Mouse (Mus musculus): ENCODE measurements around the gene Gm7324.
"Not testable (repeated sequence)": the region's sequence is repeated elsewhere in the genome, so short reads cannot be mapped to it uniquely, and the experiment has no call there.

Gene Gm7324

DNA sequence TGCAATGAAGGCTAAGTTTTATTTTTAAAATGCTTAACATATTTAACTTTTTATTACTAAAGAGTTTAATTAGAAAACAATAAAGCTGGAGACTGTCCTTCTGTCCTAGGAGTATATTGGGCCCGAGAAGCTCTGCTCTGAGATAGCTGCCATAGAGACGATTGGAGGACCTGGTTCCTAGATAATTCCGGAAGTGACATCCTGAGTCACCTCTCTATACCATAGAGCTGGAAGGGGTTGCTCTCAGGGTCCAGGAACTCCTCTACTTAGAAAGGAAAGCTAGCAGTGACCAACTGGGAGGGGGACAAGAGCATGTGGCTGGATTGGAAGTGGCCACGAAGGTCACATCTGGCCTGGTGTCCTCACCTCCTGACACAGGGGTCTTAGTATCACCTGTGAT is at the start of gene Gm7324:
Gene Gm7324 (plus strand): TSS at position 208 of the 400 bp plus-strand sequence.
- not testable (repeated sequence) for DNase-seq (ENCODE audit: low spot score in 2 of 2)

DNA sequence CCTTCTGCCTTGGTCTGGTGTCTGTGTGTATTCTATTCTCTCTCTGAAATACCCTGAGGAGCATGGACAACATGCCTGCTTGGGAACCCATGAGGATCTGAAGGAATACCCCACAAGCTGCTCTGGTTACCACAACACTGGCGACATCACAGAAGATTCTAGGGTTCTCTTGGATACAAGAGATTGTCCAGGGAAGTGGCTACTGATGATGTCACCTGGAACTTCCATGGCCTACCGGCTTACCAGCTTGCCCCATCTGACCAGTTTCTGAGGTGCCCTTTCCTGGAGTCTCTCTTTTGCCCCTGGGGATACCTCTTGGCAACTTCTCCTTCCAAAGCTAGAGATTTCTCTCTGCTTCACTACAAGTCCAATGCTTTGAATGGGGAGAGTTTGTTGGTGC is 20.5 kb upstream of the Gm7324 start, which contains the start of gene Gm8165:
Gene Gm8165 (minus strand): TSS at position 101 of the 400 bp plus-strand sequence.
- not testable (repeated sequence) for DNase-seq (ENCODE audit: low spot score in 2 of 2)

- not testable (repeated sequence) for DNase-seq (ENCODE audit: low spot score in 2 of 2)
These were observed 29.8 kb downstream of the Gm7324 start, which contains the start of gene Gm16506 for GRCm38 (mm10) chr14:43727385-43727784. Gm16506 (minus strand) TSS chr14:43727485.

DNA sequence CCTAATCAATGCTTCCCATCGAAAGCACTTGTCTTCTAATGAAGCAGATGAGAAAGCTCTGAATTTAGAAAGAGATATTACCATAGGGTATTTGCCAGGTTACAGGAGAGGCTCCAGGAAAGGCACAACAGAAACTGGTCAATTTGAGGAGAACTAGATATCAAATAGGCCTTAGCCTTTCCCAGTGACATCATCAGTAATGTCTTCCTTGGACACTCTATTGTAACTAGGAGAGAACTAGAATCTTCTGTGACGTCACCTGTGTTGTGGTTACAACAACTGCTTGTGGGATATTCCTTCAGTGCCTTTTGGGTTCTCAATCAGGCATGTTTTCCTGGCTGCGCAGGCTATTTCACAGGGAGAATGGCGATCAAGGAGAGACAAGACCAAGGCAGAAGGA is 49.9 kb downstream of the Gm7324 start, which contains the start of gene Gm6526:
Gene Gm6526 (plus strand): TSS at position 301 of the 400 bp plus-strand sequence.
- not testable (repeated sequence) for DNase-seq (ENCODE audit: low spot score in 2 of 2)
